Mouse (Mus musculus) ES-CJ7 (cell line): ENCODE results near the gene Ddx58.
A peak's percentile ranks its signal among the peaks of the same experiment; 100 is the strongest.

Source experiments
- DNase-seq: peaks from one replicate; pipeline ENCODE4 v3.0.0; 2011; ENCODE audit warnings: low read depth, low spot score

Ddx58 gene

DNA sequence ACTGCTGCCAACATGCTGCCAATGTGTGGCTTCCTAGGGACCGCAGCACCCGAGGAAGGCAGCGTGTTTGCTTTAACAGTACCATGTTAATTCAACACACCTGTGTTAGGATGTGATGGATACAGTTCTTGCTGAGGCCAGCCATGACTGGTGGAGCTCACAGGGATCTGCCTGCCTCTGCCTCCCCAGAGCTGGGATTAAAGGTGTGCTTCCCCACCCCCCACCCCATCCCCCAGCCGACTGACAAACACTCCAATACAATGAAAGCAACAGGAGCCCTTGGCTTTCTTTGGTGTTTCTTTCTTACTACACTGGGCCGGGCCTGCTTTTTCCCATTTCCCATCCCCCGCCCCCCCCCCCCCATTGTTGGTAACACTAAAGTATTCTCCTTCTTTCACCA, 5.4 kb downstream of the Ddx58 start:
- DNase-seq: peak; percentile 72

DNA sequence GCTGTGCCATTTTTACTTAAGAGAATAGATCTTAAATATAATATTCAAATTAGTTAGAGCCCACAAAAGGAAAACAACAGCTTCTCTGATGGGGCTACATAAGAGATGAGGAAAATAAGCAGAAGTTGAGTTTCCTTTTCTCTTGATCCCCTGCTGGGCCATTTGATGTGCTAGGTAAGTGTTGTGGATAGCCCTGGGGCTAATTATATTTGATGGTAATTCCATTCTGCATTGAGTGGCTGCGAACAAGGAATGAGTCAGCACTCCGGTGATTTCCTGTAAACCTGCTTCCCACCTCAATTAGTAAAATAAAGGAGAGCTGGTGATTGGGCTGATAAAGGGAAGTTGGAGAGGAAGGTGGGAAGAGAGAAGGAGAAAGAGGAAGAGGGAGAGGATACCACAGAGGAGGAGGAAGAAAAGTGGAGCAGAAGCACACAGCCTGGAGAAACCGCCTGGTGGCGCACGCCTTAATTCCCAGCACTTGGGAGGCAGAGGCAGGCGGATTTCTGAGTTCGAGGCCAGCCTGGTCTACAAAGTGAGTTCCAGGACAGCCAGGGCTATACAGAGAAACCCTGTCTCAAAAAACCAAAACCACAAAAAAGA, 6.5 kb downstream of the Ddx58 start:
- peak; percentile 86 for DNase-seq

DNA sequence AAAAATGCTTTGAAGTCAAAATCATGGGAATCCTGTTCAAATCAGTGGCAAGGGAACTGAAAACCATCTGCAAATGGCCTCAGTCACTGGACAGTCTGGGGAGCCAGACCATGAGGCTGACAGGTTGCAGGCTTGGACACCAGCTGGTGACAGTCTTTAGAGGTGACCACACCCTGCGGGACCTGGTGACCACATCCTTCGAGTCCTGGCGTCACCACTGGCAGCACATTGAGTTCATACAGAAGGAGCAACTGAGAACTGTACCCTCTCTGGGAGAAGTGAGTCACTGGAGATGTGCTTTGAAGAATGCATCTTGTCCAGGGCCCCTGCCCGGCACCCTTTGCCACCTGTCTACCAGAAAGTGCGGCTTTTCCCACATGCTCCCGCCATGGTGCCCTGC, 9.9 kb downstream of the Ddx58 start:
- no peak for DNase-seq

DNA sequence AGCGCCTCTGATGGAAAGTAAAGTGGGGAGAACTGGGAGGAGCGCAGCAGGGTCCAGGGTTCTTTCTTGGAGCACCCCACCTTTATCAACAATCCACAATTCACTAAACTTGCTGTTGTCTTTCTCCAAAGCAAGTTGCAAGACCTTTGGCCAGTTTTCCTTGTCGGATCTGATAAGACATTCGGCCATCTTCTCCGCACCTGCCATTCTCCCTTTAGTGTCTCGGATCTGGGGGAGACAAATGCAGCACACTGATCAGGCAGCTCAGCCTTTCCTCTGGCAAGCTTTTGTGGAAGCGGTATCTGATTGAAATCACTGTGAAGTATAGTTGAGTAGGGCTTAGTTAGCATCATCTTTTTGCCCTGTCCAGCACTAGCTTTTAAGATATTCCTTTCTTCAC, 11.7 kb downstream of the Ddx58 start:
- DNase-seq: no peak

GRCm38 (mm10) chr4:40227131-40227530, 12.5 kb downstream of the Ddx58 start:
- DNase-seq: peak; percentile 81

DNA sequence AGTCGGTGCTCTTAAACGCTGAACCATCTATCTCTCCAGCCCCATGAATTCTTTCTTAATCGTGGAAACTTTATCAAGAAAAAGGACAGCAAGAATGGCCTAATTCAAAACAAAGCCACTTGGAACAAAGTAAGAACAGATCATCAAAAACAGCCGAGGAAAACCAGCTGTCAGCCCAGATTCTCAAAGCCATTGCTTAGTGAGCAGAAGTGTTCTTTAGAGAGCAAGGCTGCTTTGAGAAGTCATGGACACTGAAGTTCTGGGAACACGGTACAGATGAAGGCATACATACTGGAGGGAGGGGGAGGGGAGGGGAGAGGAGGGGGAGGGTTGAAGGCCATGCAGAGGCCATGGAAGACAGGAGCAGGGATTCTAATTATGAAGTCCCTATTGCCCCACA, 13.5 kb downstream of the Ddx58 start:
- DNase-seq: no peak

DNA sequence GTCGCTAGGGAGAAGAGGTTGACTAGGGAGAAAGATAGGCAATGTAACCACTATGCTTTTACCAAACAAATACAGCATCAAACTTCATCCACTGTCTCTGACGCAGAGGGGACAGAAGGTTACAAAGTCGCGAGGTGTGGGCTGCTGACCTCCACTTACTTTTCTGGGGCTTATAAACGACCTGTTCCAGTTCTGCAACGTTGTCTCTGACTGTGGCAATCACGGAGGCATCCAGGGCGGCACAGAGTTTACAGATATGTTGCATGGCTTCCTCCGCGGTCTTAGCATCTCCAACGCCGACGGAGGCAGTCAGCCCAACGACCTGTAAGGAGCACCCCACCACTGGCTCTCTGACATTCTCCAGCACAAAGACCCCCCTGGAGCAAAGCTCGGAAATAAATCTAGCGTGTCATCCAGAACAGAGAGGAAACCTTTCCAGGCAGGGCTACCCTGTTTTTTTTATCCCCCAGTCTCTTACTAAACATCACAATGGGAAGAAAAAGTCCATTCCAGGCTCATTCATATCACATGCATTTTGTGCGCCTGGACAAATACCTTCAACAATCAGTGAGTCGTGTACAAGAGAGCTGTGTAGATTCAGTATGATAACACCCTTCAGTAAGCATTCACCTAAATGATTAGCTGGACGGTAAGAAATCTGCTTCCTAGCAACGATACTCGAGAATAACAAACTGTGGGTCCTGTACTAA, 17.6 kb downstream of the Ddx58 start:
- no peak for DNase-seq

DNA sequence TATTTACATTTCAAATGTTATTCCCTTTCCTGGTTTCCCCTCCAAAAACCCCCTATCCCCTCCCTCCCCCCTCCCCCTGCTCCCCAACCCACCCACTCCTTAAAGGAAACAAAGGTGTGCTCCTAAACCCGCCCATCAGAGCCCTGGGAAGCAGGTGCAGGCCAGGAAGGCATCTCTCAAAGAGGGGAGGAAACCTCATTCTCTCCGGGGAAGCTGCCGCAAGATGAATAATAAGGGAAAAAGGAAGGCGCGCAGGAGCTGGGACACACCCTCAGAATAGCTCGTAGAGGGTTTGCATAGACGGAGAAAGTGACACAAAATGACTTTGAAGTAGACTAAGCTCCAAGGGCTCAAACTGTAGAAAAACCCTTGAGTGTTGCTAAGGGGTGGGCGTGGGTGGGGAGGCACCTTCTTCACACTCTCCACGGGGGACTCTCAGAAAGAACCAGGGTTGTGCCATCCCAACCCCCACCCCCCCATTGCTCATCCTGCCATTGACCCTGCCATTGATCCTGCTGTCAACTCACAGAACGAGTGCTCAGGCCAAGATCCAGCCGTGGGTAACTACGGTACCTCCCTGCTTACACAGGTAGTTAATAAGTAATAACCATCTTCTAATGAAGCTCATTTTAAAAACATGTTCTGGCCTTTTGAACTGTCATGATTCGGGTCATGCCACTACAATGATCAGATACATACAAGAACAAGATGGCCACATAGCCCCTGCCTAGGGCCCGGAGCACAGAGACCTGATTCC, 18.4 kb downstream of the Ddx58 start:
- DNase-seq: peak; percentile 94

DNA sequence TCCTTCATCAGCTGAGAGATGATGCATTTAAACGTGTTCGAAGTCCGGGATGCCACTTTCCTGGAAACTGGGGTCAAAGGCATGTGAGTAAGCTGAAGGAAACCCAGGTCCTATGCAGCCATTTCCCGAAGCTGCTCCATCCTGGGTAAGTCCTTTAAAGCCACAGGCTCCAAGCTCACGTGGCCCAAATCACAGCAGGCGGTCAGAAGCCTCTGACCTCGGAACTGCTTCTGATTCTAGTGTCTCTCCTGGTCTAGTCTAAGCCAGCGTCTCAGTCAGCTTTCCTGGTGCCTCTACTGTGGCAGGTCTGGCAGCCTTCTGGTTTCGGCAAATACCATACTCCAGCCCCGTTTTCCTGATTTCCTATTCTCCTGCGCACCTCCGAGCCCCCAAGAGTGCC, 19.2 kb downstream of the Ddx58 start:
- peak; percentile 93 for DNase-seq

DNA sequence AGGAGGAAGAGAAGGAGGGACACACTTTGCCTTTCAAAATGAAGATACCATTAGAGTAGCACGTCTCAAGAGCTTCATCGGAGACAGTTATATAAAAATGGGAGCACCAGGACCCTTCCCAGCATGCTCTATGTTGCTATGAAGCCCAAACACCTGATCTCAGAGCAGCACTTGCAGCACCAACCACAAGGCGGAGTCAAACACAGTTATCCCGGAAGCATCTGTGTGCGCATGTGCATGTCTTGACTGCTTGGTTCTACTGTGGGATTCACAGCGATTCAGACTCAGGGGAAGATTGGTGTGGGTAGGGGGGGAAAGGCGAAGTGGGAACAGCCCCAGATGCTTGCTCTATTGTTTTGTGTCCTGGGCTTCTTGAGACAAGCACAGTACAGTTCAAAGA, 21.2 kb downstream of the Ddx58 start:
- DNase-seq: peak; percentile 83

DNA sequence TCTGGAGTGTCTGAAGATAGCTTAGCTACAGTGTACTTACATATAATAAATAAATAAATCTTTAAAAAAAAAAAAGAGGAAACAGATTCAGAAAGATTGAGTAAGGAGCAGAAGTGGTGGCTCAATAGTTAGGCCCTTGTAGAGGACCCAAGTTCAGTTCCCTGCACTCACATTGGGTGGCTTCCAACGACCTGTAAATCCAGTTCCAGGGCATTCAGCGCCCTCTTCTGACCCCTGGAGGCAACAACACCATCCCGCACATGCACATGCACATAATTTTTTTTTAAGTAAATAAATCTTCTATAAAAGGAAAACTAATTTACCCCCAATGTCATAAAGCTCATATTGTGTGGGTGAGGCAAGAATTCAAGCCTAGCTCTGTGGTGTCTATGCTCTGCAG, 21.7 kb downstream of the Ddx58 start:
- DNase-seq: peak; percentile 29

GRCm38 (mm10) chr4:40212177-40212576, 27.5 kb downstream of the Ddx58 start:
- DNase-seq: no peak

- no peak for DNase-seq
Measured at GRCm38 (mm10) chr4:40207701-40208100, 31.9 kb downstream of the Ddx58 start.

- DNase-seq: no peak
Measured at GRCm38 (mm10) chr4:40205231-40205903, 34.3 kb downstream of the Ddx58 start.

- peak; percentile 34 for DNase-seq
Measured at GRCm38 (mm10) chr4:40204374-40204773, 35.3 kb downstream of the Ddx58 start.

- no peak for DNase-seq
Measured at GRCm38 (mm10) chr4:40202205-40202604, 37.4 kb downstream of the Ddx58 start.

DNA sequence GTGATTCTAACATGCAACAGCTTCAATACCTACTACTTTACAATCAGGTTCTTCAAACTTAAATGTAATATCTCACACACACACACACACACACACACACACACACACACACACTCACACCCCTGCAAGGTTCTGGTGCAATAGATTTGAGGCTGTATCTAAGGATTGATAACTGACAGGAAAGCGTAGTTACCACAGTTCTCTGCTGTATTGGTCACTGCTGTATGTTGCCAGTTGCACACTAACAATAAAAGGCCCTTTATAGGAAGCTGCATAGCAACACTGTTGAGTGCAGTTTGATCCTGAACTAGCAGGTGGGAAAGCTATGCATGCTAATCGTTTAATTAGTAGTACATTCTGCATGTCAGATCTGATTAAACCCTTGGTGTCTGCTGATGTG, 44.3 kb downstream of the Ddx58 start:
- no peak for DNase-seq

DNA sequence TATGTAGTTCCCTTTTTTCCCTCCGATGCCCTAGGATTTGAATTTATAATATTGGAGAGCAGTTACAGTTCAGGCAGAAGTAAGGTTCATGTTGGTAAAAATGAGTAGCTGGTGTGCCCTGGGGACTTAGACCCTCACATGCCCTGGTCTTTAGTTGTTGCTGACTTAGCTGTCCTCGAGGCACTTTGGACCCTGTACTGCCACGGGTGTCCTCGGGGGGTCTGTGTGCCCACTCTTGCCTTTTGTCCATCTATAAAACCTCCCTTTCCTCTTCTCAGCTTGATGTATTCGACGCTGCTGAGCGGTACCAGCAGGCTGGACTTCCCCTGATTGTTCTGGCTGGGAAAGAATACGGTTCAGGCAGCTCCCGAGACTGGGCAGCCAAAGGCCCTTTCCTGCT, 46.2 kb downstream of the Ddx58 start:
- no peak for DNase-seq

- DNase-seq: no peak
Measured at GRCm38 (mm10) chr4:40192246-40192645, 47.4 kb downstream of the Ddx58 start.

DNA sequence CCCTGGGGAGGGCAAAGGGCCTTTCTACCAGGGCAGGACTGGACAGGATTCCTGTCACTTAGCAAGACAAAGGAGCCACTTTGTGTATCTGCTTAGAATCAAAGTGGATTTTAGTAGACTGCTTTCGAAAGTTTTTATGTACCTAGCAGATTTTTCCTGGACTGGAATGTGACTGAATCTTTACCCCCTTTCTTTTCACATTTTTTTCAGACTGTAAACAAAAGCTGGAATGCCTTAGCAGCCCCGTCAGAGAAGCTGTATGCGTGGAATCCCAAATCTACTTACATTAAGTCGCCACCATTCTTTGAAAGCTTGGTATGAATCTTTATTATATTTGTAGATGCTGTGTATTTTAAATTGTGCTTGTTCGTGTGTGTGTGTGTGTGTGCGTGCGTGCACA, 51.7 kb downstream of the Ddx58 start:
- DNase-seq: no peak

DNA sequence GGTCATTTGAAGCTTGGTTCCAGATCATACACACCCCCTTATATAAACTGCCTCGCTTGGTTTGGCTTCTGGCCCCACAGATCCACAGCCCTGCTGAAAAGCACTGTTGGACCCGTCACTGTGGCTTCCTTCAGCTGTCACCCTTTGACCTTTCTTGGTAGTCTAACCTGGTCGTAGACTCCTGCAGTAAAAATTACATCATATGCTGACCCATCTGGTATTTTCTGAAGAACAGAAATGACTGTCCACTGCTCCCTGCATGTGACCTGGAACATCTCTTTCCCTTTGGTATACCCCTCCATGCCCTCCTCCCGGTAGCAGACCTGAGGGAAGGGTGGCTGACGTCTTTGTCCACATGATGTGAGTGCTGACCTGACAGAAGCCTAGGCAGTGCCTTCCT, 55.2 kb downstream of the Ddx58 start:
- DNase-seq: no peak

GRCm38 (mm10) chr4:40183781-40184180, 55.8 kb downstream of the Ddx58 start:
- no peak for DNase-seq
